Mouse (Mus musculus): Measurements from ENCODE around the gene Olfr1428. TPM values are rescaled to one million over a fixed set of nuclear protein-coding genes. Genes with fewer than 3 reads are reported as not detected.

Gene Olfr1428
- not detected for total RNA-seq (2023)

DNA sequence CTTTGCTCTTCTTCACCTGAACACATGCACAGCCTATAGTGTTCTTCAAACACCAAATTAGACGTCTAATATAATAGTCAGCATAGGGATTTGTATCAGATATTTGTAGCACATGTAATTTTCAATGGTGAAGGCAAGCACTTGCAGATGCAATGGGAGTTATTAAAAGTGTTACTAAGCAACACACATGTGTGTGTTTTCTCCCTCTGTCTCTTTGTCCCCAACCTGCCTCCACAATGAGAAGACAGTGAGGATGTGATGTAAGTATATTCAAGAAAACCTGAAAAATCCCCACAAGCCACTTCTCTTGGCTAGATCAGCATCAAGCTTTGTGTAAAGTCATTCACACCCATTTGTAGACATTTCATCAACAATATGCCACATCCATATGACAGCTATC, at the start of gene Olfr1428:
Gene Olfr1428 (minus strand): TSS at position 101 of the 400 bp plus-strand sequence.

DNA sequence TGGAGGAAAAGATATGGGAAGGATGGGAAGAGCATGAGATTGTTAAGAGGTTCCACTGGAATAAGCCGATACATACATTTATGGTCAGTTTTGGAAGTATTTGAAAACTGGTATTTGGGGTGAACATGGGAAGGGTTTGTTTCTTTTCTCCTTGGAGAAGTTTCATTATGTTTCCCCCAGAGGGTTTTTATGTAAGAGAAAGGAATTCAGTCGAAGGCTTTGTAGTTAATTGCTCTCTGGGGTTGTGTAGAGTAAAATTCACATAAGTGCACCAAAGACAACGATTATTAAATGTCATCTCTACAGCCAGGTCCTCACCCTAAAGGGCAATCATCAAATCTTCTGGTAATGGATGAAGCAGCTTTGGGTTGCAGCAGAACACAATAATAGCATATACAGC, 7.4 kb upstream of the Olfr1428 start, which contains the start of gene Olfr76:
Gene Olfr76 (minus strand): TSS at position 101 of the 400 bp plus-strand sequence.

DNA sequence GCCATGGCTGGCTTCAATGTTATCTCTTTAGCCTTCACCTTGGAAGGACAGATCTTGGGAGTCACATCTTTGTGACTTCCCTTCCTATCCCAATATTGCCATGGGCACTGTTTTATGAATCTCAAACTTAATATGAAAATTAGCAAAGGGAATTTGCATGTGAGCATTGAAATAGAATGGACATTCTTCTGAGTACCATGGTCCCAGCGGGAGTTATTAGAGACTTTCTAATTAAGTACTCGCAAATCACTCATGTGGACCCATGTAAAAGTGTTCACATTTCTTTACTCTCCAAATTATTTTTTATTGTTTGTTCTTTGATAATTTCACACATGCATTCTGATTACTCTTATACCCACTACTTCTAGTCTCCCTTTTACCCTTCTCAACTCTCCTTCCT, 12.5 kb downstream of the Olfr1428 start, which contains the start of gene Olfr1427:
Gene Olfr1427 (minus strand): TSS at position 101 of the 400 bp plus-strand sequence.

DNA sequence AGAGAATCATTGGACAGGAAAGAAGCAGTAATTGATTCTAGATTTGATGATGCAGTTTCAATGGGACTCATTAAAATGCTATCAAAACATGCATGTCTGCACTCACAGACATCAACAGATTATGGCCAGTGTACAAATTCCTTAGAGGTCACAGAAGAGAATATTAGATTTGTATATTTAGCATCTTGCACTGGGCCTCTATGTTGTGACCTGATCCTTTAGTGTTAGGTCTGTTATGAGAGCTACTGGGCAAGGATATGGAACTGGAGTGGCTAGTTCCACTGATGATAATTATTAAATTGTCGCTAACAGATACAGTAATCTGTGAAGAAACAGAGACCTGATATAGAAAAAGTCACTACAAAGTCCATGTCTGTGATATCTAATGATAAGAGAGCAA, 23.8 kb downstream of the Olfr1428 start, which contains the start of gene Olfr1426:
Gene Olfr1426 (minus strand): TSS at position 101 of the 400 bp plus-strand sequence.

DNA sequence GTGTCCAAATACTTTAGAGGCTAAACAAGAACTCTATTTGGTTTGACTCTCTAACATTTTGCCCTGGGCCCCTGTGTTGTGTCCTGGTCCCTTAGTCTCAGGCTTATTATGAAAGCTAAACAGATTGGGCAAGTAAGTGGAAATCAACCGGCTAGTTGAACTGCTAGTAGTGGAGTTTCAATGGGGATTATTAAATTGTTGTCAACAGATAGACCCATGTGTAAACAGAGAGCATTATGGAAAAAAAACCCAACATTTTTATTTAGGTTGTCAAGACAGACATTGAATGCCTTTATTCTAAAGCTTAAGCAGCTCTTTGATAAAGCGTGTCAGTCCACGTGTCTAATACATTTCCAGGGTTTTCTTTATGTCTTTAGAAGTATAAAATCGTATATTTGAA, 38.1 kb downstream of the Olfr1428 start, which contains the start of gene Olfr1425:
Gene Olfr1425 (minus strand): TSS at position 101 of the 400 bp plus-strand sequence.

DNA sequence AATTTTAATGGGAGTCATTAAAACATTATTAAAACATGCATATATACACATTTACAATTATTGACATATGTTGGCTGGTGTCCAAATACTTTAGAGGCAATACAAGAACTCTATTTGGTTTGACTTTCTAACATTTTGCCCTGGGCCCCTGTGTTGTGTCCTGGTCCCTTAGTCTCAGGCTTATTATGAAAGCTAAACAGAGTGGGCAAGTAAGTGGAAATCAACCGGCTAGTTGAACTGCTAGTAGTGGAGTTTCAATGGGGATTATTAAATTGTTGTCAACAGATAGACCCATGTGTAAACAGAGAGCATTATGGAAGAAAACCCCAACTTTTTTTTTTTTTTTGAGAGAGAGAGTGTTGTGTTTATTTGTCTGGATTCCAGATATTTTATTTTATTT, 53.1 kb downstream of the Olfr1428 start, which contains the start of gene Olfr1424:
Gene Olfr1424 (minus strand): TSS at position 101 of the 400 bp plus-strand sequence.

Other genes starting within 250 kb of the Olfr1428 start
- not detected for gene Olfr1419, start 240.8 kb downstream of the Olfr1428 start, total RNA-seq (2023)
- not detected for gene Olfr1420, start 229.3 kb downstream of the Olfr1428 start, total RNA-seq (2023)
- 10 to 100 TPM; 45.9 to 47.2 TPM for gene Patl1, start 203.5 kb downstream of the Olfr1428 start, total RNA-seq (2023)
- gene Osbp, start 150.0 kb downstream of the Olfr1428 start, total RNA-seq (2023) = 10 to 100 TPM; 49.4 to 51.5 TPM
- gene Olfr1423, start 74.6 kb downstream of the Olfr1428 start, total RNA-seq (2023) = not detected
- not detected for gene Olfr1424, start 53.2 kb downstream of the Olfr1428 start, total RNA-seq (2023)
- gene Olfr1425, start 38.2 kb downstream of the Olfr1428 start, total RNA-seq (2023) = not detected
- not detected for gene Olfr1426, start 23.9 kb downstream of the Olfr1428 start, total RNA-seq (2023)
- gene Olfr1427, start 12.6 kb downstream of the Olfr1428 start, total RNA-seq (2023) = not detected
- not detected for gene Olfr76, start 7.3 kb upstream of the Olfr1428 start, total RNA-seq (2023)
- not detected for gene Olfr1555-ps1, start 54.2 kb upstream of the Olfr1428 start, total RNA-seq (2023)
- not detected for gene Olfr1431, start 84.7 kb upstream of the Olfr1428 start, total RNA-seq (2023)
- not detected for gene Olfr1432, start 116.7 kb upstream of the Olfr1428 start, total RNA-seq (2023)
- gene Olfr262, start 125.8 kb upstream of the Olfr1428 start, total RNA-seq (2023) = not detected
- gene Olfr235, start 145.1 kb upstream of the Olfr1428 start, total RNA-seq (2023) = not detected
- gene Olfr1434, start 164.0 kb upstream of the Olfr1428 start, total RNA-seq (2023) = not detected
- not detected for gene Olfr1436, start 183.2 kb upstream of the Olfr1428 start, total RNA-seq (2023)
- not detected for gene Olfr1437, start 209.2 kb upstream of the Olfr1428 start, total RNA-seq (2023)
- not detected for gene Olfr1438-ps1, start 220.0 kb upstream of the Olfr1428 start, total RNA-seq (2023)